Mouse (Mus musculus): ENCODE results near the gene Senp1.

DNA sequence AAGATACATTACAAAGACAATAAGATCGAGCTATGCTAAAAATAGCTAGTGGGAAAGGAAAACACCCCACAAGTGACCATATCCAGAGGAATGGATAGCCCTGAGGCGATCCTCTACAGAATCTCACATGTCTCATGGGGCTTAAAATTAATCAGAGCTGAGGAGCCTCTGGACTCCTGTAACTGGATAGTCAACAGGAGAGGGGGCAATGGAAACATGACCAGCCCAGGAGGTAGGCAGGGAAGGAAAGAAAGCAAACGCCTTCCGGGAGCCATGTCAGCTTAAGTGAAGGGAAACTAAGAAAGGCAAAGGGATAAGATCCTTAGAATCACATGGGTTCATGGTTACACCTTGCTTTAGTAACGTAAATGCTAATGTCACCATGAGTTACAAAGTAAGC, 47.3 kb upstream of the Senp1 start:
- no peak for TF ChIP-seq POLR2A (IDR thresholded peaks at IDR 0.05; ENCODE audit: extremely low read depth, insufficient read depth, low read length)
- no peak for TF ChIP-seq CTCF (IDR thresholded peaks at IDR 0.05; ENCODE audit: low read depth, low read length)

All from liver, adult 2 months (tissue).